Mouse (Mus musculus): ENCODE results near the gene Il22ra1.
A peak's percentile ranks its signal among the peaks of the same experiment; 100 is the strongest.

Gene Il22ra1

DNA sequence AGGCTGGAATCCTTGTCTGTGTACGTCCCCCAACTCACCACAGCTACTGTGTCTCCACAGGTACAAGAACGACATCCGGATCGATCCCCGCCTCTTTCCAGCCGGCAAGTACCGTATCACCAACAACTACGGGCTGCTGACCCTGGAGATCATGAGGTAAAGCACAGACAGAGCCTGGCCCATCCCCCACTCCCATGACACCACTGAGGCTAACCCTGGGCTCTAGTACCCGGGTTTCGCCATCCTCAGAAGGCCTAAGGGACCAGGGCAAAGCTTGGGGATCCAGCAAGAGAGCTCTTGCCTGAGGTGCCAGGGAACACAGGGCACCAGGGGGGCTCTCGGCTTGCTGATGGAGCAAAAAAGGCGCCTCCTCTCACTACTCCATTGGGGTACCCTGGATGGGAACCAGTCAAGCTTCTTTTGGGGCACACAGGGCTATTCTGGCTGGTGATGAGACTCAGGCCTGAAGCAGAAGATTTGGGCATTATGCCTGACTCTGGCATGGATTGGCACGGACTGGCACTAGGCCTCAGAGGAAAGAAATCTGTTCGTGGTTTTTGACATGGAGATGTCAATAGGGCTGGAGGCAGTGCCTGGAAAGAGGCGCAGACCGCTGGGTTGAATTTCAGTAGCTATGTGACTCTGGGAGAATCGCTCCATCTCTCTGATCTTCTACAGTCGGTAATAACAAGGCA, 42.8 kb downstream of the Il22ra1 start:
- no peak for DNase-seq (ENCODE audit: extremely low spot score)

DNA sequence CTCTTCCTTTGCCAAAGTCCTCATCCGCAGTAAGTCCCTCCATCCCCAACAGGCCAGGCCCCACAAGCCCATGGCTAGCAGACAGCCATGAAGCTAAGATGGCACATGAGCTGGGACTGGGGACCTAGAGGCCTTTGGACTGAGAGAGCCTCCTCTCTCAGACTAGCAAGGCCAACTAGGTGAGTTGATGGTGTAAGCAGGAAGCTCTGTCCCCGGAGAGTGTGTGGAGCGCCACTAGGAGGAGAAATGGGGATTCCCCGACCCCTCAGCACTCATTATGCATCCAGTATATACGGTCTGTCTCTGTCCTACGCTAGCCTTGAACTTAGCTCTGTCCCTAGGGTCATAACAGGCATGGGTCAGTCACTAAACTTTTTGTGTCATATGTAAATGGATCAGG, 43.6 kb downstream of the Il22ra1 start:
- DNase-seq (ENCODE audit: extremely low spot score), result no peak

DNA sequence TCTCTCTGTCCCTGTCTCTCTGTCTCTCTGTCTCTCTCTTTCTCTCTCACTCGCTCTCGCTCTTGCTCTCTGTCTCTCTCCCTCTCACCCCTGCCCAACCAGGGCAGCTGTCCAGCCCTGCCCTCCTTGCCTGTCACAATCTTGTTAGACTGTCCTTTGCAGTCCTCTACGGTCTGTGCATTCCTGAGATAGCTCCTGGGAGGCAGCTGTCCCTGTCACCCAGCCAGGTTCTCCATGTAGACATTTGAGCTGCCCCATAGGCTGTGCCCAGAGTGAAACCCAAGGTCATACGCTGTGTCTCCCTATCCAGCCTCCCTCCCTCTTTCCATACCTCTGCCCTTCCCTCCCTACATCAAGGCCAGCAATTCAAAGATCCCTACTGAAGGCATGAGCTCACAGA, 44.7 kb downstream of the Il22ra1 start:
- no peak for DNase-seq (ENCODE audit: extremely low spot score)

DNA sequence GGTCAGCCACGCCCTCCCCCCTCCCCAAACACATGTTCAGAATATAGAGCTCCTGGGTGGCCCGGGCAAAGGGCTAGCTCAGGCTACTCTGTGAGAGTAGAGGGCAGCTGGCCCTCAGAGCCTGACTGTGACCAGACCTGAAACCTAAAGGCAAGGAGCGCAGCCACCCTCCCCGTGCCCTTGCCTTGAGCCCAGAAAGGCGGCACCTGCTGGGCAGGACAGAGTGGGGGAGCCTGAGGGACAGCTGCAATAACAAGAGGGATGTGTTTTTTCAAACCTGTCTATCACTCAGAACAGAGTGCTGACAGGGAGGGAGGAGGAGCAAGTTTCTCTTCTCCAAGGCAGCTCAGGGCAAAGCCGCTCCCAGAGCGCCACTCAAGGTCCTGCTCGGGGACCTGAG, 46.5 kb downstream of the Il22ra1 start:
- no peak for DNase-seq (ENCODE audit: extremely low spot score)

DNA sequence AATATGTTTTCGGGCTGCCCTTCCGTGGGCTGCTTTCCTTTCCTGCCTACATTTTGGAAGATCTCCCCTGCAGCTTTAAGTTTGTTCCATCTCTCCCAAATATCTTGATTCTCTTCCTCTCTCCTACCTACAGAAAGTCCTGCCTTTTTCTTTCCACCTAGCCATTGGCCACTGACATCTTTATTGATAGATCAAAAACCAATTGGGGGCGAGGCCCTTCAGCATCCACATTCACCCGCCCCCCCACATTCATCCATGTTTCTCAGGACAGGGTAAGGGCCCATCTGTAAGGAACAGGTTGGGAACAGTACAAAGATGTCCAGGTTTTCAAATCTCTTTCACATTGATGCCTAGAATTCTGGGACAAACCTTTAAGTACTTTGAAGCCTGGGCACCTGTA, 48.9 kb downstream of the Il22ra1 start:
- no peak for DNase-seq (ENCODE audit: extremely low spot score)

DNA sequence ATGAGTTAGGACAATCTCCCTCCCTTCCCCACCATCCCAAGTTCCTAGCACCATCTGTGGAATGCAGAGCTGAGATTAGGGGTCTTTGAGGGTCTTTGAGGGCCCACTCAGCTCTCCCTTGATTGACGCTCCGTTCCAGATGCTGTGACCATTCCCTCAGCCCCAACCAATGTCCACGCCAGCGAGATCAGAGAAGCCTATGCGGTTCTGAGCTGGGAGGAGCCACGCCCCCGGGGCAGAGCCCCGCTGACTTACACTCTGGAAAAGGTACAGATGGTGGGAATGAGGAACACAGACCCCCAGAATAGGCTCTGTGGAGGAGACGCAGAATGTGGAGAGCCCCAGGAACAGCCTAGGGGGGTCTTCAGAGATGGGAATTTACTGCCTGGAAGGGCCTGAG, 51.7 kb downstream of the Il22ra1 start:
- no peak for DNase-seq (ENCODE audit: extremely low spot score)

DNA sequence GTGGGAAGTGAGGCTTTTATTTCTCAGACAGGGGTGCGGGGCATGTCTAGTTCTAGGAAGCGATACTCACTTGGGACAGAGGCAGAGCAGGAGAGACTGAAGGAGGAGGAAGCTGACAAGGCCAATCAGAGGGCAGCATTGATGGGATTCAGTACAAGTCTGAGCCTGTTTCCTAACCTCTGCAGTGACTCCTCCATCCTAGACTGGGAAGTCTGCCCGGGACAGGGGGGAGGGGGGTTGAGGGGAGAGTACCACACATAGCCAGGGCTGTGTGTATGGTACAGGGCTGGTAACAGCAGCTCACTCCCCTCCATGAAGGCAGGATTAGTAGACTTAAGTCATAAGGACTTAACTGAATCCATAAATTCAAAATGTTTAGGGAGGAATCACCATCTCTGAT, 52.3 kb downstream of the Il22ra1 start:
- DNase-seq (ENCODE audit: extremely low spot score), result no peak

DNA sequence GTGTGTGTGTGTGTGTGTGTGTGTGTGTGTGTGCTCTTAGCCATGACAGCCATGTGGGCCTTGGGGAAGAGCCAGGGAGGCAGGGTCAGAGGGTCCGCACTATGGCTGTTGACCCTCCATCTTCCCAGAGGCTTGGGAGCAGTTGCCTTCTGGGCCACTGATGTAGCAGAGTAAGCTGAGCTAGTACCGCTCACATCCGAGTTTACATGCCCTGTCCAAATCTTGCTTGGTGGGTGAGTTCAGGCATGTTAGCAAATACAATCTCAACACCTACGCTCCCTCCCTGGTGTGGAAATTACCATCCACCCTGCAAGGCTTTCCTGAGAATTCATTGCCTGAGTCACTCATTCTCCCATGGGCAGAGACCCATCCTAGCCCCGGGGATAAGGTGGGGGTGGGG, 53.3 kb downstream of the Il22ra1 start:
- no peak for DNase-seq (ENCODE audit: extremely low spot score)

DNA sequence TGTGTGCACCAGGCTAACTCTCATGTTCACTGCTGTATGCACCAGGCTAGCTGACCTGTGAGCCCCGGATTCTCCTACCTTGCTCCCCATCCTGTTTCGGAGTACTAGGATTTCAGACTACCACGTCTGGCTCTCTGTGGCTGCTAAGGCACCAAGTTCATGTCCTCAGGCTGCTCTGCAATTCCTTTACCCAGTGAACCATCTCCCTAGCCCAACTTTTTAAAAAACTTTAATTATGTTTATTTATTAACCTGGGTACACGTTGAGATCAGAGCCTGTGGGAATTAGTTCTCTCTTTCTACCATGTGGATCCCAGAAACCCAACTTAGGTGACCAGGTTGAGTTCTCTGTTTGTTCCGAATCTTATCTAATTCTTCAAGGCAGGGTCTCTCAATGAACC, 58.6 kb downstream of the Il22ra1 start:
- no peak for DNase-seq (ENCODE audit: extremely low spot score)

DNA sequence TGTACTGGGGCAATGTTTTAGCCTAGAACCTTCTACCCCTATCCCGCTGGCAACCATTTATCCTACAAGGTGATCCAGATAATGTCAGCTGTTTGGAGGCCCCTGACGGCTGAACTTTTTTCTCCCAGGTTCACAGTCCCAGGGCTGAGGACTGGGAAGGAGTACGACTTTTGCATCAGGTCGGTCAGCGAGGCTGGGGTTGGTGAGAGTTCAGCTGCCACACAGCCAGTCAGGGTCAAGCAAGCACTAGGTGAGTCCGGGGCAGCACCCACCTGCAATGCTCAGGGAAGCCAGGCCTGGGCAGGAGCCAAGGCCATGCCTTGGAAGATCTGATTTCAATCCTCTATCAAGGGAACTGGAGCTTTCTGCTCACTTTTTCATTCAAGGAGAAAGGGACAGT, 59.3 kb downstream of the Il22ra1 start:
- no peak for DNase-seq (ENCODE audit: extremely low spot score)

DNA sequence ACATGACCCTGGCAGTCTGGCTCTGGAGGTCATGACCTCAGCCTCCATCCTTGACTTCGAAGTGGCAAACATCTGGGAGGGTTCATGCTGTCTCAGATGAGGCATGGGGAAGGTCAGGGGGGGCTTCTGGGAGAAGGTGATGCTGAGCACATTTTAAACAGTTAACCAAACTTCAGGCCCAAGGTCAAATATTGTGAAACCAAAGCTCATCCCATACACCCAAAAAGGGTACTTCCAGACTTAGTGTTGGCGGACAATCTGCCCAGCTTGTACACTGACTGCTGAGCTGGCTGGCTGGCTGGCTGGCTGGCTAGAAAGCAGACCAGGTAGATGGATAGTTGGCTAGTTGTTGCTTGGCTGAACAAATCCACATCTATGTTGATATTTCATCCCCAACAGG, 61.2 kb downstream of the Il22ra1 start:
- DNase-seq (ENCODE audit: extremely low spot score), result no peak

DNA sequence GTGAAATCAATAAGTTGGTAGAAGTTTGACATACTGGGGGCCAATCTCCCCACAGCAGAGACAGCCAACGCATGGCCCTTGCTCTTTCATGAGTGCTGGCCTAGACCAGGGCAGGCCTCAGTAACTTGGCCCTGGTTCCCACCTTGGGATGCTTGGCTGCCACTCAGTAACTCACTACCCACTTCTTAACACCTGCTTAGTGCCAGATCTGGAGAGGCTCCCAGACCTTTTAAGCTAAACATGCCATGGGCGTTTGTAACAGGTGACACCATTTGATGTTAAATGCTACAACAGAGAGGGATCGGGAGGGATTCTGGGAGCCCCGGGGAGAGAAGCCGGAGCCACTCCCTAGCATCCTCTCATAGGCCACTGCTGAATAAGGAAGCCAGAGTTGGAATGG, 64.8 kb downstream of the Il22ra1 start:
- no peak for DNase-seq (ENCODE audit: extremely low spot score)

DNA sequence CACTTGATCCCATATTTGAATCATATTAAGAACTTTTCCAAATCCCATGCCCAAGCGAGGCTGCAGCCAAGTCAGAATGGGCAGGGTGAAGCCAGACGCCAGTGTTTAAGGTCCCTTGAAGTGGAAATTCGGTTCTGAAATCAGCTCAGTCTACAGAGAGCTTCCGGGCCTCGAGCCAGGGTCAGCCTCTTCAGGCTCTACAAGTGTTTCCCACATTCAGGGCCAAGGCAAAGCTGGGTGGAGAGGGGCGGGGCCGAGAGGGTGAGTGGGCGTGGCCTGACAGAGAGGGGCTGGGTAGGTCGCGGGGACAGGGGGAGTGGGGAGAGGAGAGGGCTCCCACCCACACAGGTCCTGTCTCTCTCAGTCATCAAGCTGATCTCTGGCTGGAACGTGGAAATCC, 70.0 kb downstream of the Il22ra1 start:
- peak; percentile 38 for DNase-seq (ENCODE audit: extremely low spot score)

DNA sequence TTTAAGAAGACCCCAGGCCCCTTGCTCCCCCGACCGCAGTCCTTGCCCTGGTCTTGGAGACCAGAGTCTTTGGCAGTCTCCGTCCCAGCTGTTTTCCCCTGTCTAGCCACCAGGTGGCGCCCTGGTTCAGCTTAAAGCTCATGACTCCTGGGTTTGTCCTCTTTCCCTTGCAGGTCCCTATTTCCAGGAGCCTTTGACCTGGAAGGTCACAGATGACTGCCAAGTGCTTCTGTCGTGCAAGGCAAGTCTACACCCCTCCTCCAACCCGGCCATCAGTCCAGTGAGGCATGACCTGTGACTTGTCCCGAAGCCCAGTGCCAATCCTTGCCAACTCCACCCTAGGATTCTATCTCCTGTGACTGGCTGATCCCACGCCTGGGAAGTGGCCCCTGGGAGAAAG, 73.6 kb downstream of the Il22ra1 start:
- peak; percentile 89 for DNase-seq (ENCODE audit: extremely low spot score)

All from embryo, embryonic 9.5 days (tissue).